Mouse (Mus musculus) brown adipose tissue, adult 24 weeks (tissue): ENCODE data around the gene Tbc1d7. TPM values are rescaled to one million over a fixed set of nuclear protein-coding genes. Genes with fewer than 3 reads are reported as not detected.

Source experiments
- H3K27ac ChIP-seq: fragments of 200-500 bp; replicated peaks from 2 replicates; pipeline ENCODE4 v1.5.1; 2012; ENCODE audit warnings: low read depth, mild to moderate bottlenecking, low read length
- H3K4me1 ChIP-seq: fragments of 200-500 bp; 2 replicates; pipeline ENCODE4 v1.6.1; 2012; ENCODE audit warnings: low read length, mixed read lengths; ENCODE audit not compliant: control insufficient read depth, insufficient read depth, insufficient read length
- H3K4me3 ChIP-seq: fragments of 200-500 bp; 2 replicates; pipeline ENCODE4 v1.5.1; 2012; ENCODE audit warnings: low read depth, mild to moderate bottlenecking, low read length, moderate library complexity; ENCODE audit not compliant: insufficient read depth
- polyA plus RNA-seq: library from polyadenylated mRNA; stranded (reverse); fragments of >200 nt; gene quantifications from 2 replicates; pipeline ENCODE4 v1.2.4, GENCODE M21; 2012; ENCODE audit not compliant: missing spikeins, insufficient read depth, insufficient read length

Tbc1d7 gene
- polyA plus RNA-seq, 1 experiment, result 27.2 TPM

GRCm38 (mm10) chr13:43181104-43181503 lies 9.8 kb upstream of the Tbc1d7 start:
- H3K27ac ChIP-seq, result no peak overlapping the region
- no peaks in the 10 kb centered on the region for H3K4me1 ChIP-seq
- no peak overlapping the region for H3K4me3 ChIP-seq

- Histone ChIP-seq H3K27ac (no peak overlapping the region), H3K4me1 (no peaks in the 10 kb centered on the region), H3K4me3 (no peak overlapping the region)
These were observed 6.0 kb upstream of the Tbc1d7 start for GRCm38 (mm10) chr13:43177317-43177716.

- Histone ChIP-seq H3K4me3 (no peak overlapping the region), H3K4me1 (peaks cover 5% of the 10 kb centered on the region; the same call in 1 of the 2 replicates), H3K27ac (no peak overlapping the region)
These were observed 5.4 kb upstream of the Tbc1d7 start for GRCm38 (mm10) chr13:43176676-43177075.

GRCm38 (mm10) chr13:43173262-43173661 lies 2.0 kb upstream of the Tbc1d7 start:
- H3K4me1 ChIP-seq, result peaks cover 5% of the 10 kb centered on the region; the same call in 1 of the 2 replicates
- no peak overlapping the region for H3K4me3 ChIP-seq
- H3K27ac ChIP-seq, result no peak overlapping the region

DNA sequence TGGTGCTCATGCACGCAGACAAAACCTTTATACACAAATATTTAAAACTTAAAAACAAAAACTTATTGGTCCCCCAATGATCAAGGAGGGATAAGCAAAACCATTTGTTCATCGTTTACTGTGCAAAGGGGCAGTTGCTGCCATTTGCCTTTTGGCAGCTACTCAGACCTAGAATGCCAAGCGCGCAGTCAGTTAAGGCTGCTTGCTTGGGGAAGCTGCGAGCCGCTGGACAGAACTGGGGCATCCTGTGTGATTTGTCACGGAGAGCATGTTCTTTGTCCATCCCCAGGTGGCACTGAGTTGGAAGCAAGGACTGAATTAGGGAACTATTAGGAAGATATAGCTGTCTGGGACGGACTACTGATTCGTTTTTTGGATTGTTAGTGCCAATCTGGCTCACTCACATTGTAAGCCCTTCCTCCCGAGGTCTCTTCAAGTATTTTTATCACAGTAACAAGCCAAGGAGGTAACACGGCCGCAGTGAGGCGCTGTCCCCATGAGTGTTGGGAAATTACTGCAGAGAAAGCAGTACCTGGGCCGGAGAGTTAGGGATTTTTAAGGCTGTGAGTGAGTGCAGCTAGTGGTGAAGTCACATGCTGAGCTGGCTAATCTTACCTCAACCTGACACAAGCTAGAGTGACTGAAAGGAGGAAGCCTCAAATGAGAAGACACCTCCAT lies 874 bp upstream of the Tbc1d7 start:
- H3K4me1 ChIP-seq, result peaks cover 5% of the 10 kb centered on the region; the same call in 1 of the 2 replicates
- peak overlapping the region; percentile 82 for H3K4me3 ChIP-seq
- no peak overlapping the region for H3K27ac ChIP-seq

DNA sequence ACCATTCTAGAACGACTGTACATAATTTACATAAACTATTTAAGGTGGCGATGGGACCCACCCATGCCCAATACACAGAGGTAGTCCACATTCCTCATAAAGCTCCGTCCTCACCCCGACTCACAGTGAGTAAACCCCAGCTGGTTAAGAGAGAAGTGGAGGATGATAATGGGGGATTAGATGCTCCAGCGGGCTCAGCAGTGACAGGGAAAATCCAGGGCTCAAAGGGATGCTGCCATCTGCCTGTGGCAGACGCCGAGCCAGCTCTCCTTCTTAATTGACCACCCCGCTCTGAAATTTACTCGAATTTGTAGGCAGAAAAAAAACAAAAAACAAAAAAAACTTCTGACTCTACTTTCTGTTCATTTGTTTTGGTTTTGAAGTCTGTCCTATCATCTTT lies 3.6 kb downstream of the Tbc1d7 start:
- H3K4me1 ChIP-seq, result peaks cover 5% of the 10 kb centered on the region; the same call in 1 of the 2 replicates
- H3K4me3 ChIP-seq, result no peak overlapping the region
- H3K27ac ChIP-seq, result no peak overlapping the region

- Histone ChIP-seq H3K27ac (no peak overlapping the region), H3K4me1 (no peaks in the 10 kb centered on the region), H3K4me3 (no peak overlapping the region)
These were observed 11.9 kb downstream of the Tbc1d7 start for GRCm38 (mm10) chr13:43159429-43159828.

DNA sequence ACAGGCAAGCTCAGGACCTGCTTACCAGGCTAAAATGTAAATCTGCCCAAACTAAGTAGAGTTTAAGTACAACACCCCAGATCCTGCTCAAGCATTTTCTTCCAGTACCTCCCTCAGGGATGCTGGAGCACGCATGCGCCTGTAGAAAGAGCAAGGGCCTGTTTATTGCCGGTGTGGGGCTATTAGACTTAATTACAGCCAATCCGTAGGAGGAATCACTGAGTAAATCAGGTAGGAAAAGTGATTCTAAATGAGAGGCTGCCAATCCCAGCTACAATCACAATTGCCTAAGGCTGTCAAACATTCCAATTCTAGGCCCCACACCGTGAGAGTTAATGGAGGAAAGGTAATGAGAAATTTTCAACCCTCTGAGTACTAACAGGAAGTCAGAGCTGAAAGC lies 13.0 kb downstream of the Tbc1d7 start:
- Histone ChIP-seq H3K27ac (no peak overlapping the region), H3K4me1 (no peaks in the 10 kb centered on the region), H3K4me3 (no peak overlapping the region)

- H3K4me3 ChIP-seq, result no peak overlapping the region
- no peaks in the 10 kb centered on the region for H3K4me1 ChIP-seq
- no peak overlapping the region for H3K27ac ChIP-seq
These were observed 13.9 kb downstream of the Tbc1d7 start for GRCm38 (mm10) chr13:43157370-43157769.

- H3K4me1 ChIP-seq, result no peaks in the 10 kb centered on the region
- no peak overlapping the region for H3K27ac ChIP-seq
- H3K4me3 ChIP-seq, result no peak overlapping the region
These were observed 19.2 kb downstream of the Tbc1d7 start for GRCm38 (mm10) chr13:43152005-43152520.

GRCm38 (mm10) chr13:43149661-43150060 lies 21.6 kb downstream of the Tbc1d7 start:
- H3K4me3 ChIP-seq, result no peak overlapping the region
- H3K4me1 ChIP-seq, result no peaks in the 10 kb centered on the region
- no peak overlapping the region for H3K27ac ChIP-seq

- Histone ChIP-seq H3K27ac (no peak overlapping the region), H3K4me3 (no peak overlapping the region), H3K4me1 (no peaks in the 10 kb centered on the region)
These were observed 22.6 kb downstream of the Tbc1d7 start for GRCm38 (mm10) chr13:43148692-43149091.

- Histone ChIP-seq H3K4me3 (no peak overlapping the region), H3K27ac (no peak overlapping the region), H3K4me1 (no peaks in the 10 kb centered on the region)
These were observed 24.6 kb downstream of the Tbc1d7 start for GRCm38 (mm10) chr13:43146515-43147258.

GRCm38 (mm10) chr13:43144720-43145418 lies 26.4 kb downstream of the Tbc1d7 start:
- H3K27ac ChIP-seq, result no peak overlapping the region
- H3K4me3 ChIP-seq, result no peak overlapping the region
- no peaks in the 10 kb centered on the region for H3K4me1 ChIP-seq

GRCm38 (mm10) chr13:43134468-43134867 lies 36.8 kb downstream of the Tbc1d7 start:
- H3K4me1 ChIP-seq, result no peaks in the 10 kb centered on the region
- H3K27ac ChIP-seq, result no peak overlapping the region

More at GRCm38 (mm10) chr13:43134468-43134867, 36.8 kb downstream of the Tbc1d7 start:
- H3K4me3 ChIP-seq, result no peak overlapping the region
